Mouse (Mus musculus) urinary bladder, postnatal 10 days (tissue): ENCODE results near the gene Pirb.
"Not testable (repeated sequence)": the region's sequence is repeated elsewhere in the genome, so short reads cannot be mapped to it uniquely, and the experiment has no call there.

Source experiments
- DNase-seq: peaks from one replicate; pipeline ENCODE4 v3.0.0; 2022; ENCODE audit warnings: low spot score

Pirb gene

DNA sequence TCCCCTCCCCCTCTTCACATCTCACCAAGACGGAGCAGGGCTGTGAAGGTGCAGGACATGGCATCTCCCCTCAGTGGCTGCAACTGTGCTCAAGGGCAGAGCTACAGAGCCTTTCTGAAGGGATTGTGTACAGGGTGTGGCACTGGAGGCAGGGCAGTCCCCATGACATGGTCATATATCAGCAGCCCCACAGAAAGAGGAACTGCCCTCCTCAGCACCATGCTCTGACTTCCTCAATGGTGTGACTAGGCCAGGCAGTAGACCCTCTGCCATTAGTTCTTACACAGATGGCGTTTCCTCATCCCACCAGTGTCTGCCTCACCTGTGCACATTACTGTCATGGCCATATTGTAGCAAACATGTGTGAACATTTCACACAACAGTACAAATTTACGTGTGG is at the start of gene Pirb:
TSS of gene Pirb (minus strand) at position 124 of the 400 bp plus-strand sequence.
- not testable (repeated sequence) for DNase-seq

GRCm38 (mm10) chr7:3732675-3733074 is 12.5 kb upstream of the Pirb start:
- not testable (repeated sequence) for DNase-seq

GRCm38 (mm10) chr7:3725459-3725858 is 5.3 kb upstream of the Pirb start:
- not testable (repeated sequence) for DNase-seq

DNA sequence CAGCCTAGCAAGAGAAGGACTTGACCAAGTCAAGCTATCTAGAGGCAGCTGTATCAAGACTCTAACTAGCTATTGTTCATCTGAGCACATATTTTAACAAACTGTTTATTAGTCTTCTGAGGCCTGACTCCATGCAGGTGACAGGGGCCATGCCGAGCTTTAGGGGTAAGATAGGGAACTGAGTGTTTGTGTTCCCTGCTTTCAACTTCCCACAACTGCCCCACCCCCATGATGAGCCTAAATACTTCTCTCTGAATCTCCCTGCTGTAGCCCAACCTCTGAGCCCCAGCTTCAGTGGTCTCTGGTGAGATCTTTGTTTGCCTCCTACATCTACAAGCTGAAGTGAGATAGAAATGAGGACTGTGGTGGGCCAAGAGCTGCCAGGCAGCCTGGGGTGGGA is 4.9 kb downstream of the Pirb start:
- no peak for DNase-seq

GRCm38 (mm10) chr7:3712264-3712942 is 7.8 kb downstream of the Pirb start:
- no peak for DNase-seq

DNA sequence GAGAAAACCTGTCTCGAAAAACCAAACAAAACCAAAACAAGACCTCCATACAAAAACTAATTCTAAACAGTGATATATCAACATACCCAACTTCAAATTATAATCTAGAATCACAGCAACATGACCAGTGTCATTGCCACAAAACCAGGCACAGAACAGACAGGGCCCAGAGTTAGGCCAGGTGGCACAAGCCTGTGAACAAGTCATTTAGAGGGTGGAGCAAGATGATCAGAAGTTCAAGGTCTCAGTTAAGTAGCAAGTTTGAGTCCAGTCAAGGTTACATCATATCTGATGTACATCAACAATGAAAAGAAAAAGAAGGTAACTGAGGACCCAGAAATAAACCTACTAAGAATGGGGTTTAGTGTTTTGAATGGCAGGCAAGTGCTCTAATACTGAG is 11.2 kb downstream of the Pirb start:
- DNase-seq, result no peak

DNA sequence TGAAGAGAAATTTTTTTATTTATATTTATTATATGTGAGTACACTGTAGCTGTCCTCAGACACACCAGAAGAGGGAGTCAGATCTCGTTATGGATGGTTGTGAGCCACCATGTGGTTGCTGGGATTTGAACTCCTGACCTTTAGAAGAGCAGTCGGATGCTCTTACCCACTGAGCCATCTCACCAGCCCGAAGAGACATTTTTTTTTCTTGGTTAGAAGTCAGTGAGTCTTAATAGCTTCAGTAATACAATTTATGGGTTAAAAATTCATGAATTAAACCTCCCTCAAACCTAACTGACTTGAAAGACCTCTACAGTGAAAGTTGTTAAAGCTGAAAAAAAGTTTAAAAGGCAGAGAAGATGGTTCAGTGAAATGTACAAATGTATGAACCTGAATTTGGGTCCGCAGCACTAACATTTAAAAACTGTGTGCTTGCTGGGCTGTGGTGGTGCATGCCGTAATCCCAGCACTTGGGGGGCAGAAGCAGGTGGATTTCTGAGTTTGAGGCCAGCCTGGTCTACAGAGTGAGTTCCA is 11.7 kb downstream of the Pirb start:
- DNase-seq, result not testable (repeated sequence)

- no peak for DNase-seq
These were observed 12.4 kb downstream of the Pirb start for GRCm38 (mm10) chr7:3707568-3708413.

DNA sequence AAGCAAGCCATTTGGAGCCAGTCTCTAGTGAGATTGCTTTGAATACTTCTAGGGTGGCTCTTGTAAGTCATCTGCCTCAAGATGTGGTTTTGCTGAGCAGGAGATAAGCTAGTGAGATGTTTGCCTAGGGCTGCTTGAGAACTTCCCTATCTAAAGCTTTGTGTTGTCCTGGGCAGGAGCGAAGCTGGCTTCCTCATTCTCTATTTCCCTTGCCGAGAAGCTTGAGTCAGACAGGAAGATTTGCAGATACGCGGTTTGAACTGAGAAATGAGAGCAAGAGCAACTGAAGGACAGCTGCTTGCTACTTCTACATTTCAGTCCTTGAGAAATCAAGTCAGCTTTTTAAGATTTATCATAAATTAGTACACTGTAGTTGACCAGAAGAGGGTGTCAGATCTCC is 13.2 kb downstream of the Pirb start:
- DNase-seq, result no peak

DNA sequence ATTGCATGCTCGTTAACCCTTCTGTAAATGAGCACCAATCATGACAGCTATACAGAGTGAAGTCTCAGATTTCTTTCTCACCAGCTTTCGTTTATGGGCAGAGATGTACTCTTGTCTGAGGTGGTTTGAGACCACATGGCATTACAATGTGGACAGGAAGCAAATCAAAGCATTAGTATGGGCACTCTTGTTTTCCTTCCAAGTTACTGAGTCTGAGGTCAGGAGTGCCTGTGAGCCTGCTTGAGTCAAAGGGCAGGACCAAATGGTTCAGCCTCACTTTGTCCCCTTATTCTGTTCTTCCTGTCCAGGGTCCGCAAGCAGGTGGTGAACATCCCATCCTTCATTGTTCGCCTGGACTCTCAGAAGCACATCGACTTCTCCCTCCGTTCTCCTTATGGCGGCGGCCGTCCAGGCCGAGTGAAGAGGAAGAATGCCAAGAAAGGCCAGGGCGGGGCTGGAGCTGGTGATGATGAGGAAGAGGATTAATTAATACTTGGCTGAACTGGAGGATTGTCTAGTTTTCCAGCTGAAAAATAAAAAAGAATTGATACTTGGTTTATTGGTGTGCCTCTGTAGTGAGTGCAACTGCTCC is 13.8 kb downstream of the Pirb start:
- DNase-seq, result no peak

DNA sequence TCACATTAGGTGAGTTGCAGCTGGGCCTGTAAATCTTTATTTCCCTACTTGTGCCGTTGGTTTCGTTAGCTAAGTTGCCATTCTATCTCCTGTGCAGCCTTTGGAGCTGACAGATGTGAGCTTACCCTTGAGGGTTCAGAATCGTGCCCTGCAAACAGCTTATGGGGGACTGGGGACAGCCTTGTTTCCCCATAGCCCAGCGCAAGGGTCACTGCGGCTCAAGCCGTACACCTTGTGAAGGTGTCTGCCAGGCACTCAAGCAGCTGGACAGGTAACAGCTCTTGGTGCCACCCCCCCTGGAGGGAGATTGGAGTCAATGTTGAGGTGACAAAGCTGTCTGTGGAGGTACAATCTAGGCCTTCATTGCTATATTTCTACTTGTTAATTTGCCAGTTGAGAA is 14.3 kb downstream of the Pirb start:
- DNase-seq, result no peak

DNA sequence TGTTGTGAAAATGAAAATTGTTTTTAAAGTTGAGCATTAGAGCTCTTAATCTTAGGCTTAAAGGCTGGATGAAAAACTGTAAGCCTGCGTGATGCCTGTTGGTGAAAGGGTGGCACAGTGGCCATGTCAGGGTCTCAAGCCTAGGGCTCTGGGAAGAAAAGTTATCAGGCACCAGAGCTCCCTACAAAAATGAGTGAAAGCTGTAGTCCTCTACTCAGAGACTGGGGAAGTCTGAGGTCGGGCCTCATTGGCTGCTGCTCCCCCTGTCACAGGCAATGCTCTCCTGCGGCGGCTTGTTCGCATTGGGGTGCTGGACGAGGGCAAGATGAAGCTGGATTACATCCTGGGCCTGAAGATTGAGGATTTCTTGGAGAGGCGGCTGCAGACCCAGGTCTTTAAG is 14.7 kb downstream of the Pirb start:
- not testable (repeated sequence) for DNase-seq

DNA sequence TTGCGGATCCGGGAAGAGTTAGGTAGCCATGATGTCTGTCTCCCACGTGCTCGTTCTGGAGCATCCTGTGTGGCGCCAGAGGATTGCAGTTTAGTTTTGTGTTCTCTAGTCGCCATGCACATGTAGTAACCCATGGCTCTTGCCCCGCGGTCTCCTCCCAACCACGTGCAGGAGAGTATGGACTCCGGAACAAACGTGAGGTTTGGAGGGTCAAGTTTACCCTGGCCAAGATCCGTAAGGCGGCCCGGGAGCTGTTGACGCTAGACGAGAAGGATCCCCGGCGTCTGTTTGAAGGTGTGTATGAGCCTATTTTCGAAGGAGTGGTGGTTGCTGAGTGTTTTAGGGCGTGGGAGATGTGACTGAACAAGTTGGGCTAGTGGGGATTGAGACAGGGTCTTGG is 15.7 kb downstream of the Pirb start:
- no peak for DNase-seq

GRCm38 (mm10) chr7:3703879-3704441 is 16.2 kb downstream of the Pirb start, which contains the start of gene Rps9:
Gene Rps9 (plus strand): TSS chr7:3703993.
- DNase-seq, result peak; percentile 88

DNA sequence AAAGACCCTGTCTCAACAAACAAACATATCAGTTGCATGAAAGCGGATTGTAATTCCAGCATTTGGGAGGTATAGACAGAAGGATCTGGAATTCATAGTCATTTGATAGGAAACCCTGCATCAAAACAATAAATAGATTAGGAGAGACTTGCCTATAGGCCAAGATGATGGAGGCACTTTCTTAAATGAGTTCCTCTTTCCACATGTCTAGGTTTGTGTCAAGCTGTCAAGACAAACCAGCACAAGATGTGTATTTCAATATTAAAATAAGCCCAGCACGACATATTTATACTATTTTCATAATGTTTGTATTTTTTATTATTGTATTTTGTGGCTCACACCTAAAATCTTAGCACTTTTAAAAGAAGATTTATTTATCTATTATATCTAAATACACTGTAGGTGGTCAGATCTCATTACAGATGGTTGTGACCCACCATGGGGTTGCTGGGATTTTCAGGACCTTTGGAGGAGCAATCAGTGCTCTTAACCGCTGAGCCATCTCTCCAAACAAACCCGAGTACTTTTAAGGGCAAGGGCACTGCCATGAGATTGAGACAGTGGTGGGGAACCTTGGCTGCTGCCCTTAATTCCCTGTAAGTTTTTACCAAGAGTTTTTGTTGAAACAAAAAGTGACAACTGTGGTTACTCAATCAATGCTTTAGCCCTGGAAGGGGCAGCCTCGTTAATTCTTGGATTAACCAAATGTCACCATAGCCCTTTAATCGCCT is 16.9 kb downstream of the Pirb start:
- DNase-seq, result no peak

DNA sequence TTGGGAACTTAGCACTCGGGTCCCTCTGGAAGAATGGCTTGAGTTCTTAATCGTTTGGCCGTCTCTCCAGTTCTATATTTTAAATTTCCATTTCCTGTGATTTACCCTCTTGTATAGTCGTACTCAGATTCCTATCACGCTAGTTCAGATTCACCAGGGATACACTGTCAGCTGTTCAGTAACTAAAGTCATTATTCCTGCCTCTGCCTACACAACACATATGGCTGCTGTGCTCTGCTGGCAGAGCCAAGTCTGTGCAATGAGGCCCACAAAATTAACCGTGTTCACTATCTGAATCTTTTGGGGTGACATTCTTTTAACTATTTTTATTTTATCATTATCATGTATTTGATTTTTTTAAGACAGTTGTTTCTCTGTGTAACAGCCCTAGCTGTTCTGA is 21.7 kb downstream of the Pirb start:
- no peak for DNase-seq

DNA sequence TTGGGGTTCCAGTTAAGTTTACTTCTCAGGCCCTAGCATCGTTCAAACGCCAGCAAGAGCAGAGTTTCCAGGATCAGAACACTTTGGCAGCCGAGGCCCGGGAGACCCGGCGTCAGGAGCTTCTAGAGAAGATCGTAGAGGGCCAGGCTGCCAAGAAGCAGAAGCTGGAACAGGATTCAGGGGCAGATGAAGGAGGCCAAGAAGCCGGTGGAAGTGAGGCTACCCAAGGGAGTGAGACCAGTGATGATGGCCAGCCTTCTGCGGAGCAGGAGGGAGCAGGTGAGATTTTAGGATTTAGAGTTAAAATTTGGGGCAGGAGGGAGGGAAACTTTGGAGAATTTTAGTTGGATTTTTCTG is 25.3 kb downstream of the Pirb start:
- DNase-seq, result not testable (repeated sequence)

GRCm38 (mm10) chr7:3694076-3694948 is 25.9 kb downstream of the Pirb start:
- DNase-seq, result no peak

DNA sequence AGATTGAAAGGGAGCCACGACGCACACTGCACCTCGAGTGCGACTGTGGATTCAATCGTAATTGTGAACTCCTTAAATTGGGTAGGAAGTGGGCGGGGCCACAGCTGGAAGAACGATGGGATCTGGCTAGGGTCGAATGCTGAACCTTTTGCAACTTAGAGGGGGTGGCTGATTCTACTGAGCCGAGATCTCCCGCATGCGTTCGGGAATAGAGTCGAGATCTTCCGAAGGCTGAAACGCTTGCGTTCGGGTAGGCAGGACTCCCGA is 26.4 kb downstream of the Pirb start:
- no peak for DNase-seq

GRCm38 (mm10) chr7:3692987-3693808 is 27.0 kb downstream of the Pirb start, which contains the start of gene Mboat7:
Gene Mboat7 (minus strand): TSS chr7:3693523.
- DNase-seq, result peak; percentile 82
